Mouse (Mus musculus) olfactory bulb, adult 2 months (tissue): ENCODE data around the gene Gm20605.

Source experiments
- CTCF ChIP-seq: fragments of 200-500 bp; IDR thresholded peaks from 2 replicates; pipeline ENCODE4 v1.5.1; 2012; ENCODE audit warnings: low read depth, mild to moderate bottlenecking, low read length, moderate library complexity; ENCODE audit not compliant: insufficient read depth
- POLR2A ChIP-seq: fragments of 200-500 bp; IDR thresholded peaks from 2 replicates; pipeline ENCODE4 v1.6.1; 2012; ENCODE audit warnings: mild to moderate bottlenecking, low read depth, low read length, moderate library complexity; ENCODE audit not compliant: insufficient read depth

DNA sequence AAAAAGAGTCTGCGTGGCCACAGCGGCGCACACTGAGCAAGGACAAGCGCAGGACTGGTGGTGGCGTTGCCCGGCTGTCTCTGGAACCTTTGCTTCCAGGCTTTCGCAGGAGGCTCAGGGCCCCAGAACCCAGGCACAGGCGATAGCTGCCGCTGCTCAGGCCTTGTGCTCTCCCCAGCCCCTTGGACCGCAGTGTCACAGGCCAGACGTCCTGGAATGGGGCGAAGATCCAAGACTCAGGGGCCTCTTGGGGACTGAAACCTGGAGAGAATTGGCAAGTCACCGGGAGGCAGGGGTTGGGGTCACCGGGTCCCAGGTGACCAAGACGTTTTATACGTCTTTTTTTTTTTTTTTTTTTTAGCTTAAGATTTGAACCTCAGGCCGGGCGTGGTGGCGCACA, 15.5 kb downstream of the Gm20605 start:
- TF ChIP-seq CTCF: no peak
- TF ChIP-seq POLR2A: no peak
